Mouse (Mus musculus) spleen, adult 12 weeks (tissue): ENCODE data around the gene F2r.
A peak's percentile ranks its signal among the peaks of the same experiment; 100 is the strongest.

Source experiments
- DNase-seq: peaks from one replicate; pipeline ENCODE4 v3.0.0; 2022; ENCODE audit warnings: low spot score

F2r gene

GRCm38 (mm10) chr13:95618309-95618712, at the start of gene F2r:
Gene F2r (minus strand): TSS chr13:95618487.
- peak; percentile 54 for DNase-seq

DNA sequence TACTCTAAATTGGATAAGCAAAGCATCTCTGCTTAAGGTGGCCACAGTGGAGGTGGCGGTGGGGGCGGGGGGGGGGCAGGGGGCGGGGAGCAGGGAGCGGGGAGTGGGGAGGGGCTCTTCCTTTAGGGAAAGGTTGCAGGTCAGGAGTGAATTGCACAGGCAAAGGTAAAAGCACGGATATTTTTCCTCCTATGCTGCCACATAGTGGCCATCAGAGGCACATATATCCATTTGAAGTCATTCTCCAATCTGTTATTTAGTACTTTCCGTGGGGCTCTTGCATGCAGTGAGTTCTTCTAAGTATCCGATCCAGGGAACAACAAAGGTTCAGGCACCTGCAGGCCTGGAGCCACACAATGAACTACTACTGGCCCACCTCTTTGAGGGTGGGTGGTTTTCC, 49.0 kb upstream of the F2r start:
- DNase-seq = no peak

DNA sequence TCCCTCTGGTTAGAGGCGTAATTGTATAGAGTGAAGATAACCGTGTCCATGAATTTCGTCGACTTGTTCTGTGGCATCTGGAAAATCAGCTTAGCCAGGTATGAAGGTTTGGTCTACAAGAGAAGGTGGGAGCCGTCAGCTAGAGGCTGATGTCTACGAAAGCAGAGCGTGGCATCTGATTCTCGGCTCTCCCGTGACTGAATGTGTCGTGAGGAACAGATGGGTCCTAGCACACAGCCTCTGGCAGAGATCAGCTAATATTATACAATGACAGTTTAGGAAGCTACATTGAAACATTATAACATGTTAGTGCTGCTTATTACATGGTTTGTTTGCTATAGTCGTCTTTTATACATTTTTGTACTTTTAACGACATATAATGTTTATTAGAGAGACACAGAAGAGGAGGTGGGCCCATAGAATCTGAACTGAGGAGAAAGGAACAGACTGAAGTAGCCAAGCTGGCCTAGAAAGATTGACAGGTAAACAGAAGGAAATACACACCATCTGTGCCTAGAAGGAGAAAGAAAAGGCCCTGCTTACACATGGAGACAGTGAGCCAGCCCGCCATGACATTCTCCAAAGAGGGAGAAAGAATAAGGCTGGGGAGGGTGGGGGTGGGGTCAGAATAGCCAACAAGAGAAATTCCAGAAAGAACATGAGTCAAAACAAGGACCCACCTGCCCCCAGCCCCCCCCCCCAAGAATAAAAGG, 47.5 kb upstream of the F2r start:
- DNase-seq = no peak

DNA sequence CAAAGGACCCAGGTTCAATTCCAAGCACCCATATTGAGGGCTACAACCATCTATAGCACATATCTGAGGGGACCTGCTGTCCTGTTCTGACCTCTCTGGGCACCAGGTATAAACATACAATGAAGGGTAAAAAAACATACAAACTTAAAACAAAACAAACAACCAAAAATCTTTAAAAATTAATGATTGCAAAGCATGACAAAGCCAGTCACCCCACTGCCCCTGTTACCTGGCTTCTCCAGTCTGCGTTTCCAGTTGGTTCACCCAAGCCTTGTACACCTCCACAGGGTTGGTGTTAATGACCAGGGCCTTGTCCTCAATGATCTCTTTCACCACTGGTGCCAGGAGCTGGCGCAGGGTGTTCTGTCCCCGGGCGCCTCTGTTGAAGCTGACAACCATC, 45.5 kb upstream of the F2r start:
- DNase-seq = no peak

- DNase-seq = no peak
These were observed 41.1 kb upstream of the F2r start for GRCm38 (mm10) chr13:95659432-95659831.

DNA sequence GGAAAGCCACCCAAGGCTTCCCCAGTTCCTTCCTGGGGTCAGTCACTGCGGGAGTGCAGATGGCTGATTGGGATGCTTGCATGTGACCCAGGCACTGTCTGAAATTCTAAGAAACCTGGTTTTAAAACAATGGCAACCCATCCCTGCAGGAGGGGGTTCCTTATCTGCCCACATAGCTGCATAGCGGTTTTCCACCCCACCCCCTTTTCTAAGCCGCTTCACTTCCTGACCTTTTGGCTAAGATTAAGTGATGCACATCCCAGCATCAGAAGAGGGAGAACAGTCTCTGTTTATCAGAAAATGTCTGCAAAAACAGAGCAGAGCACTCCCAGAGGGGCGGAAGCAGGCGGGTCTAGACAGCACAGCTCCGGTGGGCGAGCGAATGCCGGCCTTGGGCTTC, 38.9 kb upstream of the F2r start:
- no peak for DNase-seq

DNA sequence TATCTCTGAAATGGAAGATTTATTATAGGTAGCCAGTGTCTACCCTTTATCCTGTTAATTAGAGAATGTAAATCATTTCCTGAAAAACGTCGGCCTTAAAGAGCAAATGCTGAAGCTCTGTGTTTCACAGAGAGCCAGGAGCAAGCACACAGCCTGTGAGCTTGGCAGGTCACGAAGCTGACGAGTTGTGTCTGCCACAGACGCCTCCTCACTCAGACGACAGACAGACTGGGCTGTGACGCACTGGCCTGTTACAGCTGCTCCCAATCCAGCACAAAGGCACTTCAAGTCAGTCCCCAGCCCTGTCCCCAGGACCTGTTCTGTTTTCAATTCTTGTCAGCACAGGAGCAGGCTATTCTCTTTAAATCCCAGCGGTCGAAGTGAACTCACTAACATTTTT, 37.0 kb upstream of the F2r start:
- no peak for DNase-seq

DNA sequence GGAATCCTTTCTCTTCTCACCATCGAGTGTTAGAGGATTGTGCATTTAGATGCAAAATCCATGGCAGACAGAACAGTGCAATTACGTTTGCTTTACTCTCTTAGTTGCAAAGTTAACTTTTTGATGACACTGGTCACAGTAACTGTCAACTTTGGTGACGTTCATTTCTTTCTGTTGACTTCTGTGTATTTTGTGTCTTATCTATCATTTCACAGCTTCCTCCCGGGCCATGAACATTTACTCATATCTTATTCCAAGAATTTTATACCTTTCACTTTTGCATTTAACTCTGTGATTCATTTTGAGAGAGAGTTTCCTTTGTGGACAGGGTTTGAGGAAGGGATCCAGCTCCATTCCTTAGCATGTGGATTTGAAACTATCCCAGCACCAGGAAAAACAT, 35.4 kb upstream of the F2r start:
- DNase-seq = no peak

DNA sequence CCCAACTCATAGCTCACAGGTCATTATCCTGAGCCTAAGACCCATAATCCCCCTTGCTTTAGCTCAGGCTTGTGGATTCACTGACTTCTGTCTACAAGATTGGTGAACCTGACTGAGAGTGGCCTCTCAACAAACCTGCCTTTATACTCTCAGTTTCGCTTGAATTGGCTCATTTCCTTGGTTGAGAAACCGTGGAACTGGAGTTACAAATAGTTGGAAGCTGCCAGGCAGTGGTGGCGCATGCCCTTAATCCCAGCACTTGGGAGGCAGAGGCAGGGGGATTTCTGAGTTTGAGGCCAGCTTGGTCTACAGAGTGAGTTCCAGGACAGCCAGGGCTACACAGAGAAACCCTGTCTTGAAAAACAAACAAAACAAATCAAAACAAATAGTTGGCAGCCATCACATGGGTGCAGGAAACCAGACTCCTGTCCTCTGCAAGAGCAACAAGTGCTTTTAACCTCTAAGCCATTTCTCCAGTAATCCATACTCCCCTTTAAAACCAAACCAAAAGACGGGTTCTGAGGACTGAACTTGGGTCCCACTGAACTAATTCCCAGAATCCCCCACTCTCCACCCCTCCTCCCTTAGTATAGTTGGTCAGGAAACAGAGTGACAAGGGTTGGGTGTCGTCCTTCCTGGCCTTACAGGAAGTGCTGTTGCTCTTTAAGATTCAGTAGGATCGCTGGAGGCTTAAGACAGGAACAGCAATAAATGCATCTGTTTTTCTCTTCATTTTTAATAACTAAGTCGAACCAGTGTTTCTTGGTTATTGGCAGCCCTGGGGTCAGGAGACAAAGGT, 33.8 kb upstream of the F2r start:
- DNase-seq = no peak

- no peak for DNase-seq
These were observed 31.7 kb upstream of the F2r start for GRCm38 (mm10) chr13:95649941-95650340.

GRCm38 (mm10) chr13:95647248-95647647, 29.0 kb upstream of the F2r start:
- no peak for DNase-seq

DNA sequence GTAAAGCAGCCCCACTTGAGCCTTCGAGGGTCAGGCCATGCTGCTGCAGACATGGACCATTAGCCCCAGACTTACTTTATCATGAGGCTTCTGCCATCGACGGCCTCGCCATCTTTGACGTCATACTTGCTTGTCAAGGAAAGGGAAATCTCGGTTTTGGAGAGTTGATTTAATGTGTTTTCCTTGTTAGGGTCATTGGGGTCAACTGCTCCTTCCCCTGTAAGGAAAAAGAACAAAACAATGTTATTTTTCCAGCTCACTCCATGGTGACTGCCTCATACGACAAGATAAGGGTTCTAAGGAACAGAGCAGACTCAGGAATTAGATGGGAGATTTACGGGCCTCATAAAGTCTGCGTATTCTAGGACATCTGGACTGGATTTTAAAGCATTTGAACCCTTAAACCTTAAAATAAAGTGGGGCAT, 28.4 kb upstream of the F2r start:
- no peak for DNase-seq

- DNase-seq = no peak
These were observed 25.5 kb upstream of the F2r start for GRCm38 (mm10) chr13:95643740-95644139.

- no peak for DNase-seq
These were observed 23.0 kb upstream of the F2r start for GRCm38 (mm10) chr13:95641061-95641986.

- DNase-seq = no peak
These were observed 22.1 kb upstream of the F2r start for GRCm38 (mm10) chr13:95640408-95640807.

DNA sequence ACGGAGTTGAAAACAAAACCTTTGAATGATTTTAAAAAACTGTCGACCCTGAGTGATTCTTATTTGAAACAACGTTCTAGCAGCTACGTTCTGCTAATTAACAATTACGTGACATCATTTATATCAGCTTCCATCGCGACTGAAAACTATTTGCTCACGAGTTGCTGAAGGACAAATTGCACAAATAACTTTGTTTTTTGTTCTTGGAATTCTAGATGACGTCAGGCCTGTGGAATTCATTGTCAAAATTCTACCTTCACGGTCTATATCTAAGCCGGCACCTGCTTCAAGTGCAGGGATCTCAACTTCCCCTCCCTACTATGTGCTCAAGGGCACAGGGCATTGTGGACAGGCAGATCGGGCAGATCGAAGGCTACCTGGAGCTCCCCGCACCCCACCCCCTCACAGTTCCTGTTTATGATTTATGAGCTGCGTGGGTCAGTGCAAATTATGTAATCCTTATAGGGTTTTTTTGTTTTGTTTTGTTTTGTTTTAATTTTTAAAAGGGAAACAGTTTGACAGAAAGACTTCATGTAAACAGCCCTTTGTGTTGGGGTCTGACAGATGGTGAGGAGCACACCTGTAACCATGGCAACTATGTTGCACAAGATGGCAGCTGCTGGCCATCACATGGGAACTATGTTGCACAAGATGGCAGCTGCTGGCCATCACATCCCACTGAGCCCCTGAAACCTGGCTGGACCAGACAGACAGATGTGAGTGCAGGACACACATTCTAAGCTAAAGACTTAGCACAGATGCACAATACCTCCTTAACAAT, 21.2 kb upstream of the F2r start:
- DNase-seq = no peak

DNA sequence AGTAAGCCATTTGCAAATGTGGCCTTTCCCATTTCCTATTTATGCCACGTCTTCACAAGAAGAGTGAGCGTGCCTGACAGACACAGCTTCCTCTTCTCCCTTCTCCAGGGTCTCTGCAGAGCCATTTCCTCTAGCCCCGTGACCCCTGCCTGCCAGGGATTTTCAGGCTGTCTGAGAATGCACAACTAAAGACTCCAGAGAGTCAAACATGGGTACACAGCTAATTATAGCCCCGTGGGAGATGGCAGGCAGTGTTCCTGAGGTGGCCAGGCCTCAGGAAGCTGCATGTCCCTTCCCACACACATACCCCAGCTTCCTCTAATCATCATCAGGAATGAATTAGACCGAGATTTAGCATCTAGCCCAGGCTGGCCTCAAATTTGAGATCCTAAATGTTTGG, 20.6 kb upstream of the F2r start:
- no peak for DNase-seq

- DNase-seq = no peak
These were observed 19.4 kb upstream of the F2r start for GRCm38 (mm10) chr13:95637737-95638136.

- DNase-seq = no peak
These were observed 17.0 kb upstream of the F2r start for GRCm38 (mm10) chr13:95635301-95635700.

GRCm38 (mm10) chr13:95634451-95634850, 16.2 kb upstream of the F2r start:
- no peak for DNase-seq

DNA sequence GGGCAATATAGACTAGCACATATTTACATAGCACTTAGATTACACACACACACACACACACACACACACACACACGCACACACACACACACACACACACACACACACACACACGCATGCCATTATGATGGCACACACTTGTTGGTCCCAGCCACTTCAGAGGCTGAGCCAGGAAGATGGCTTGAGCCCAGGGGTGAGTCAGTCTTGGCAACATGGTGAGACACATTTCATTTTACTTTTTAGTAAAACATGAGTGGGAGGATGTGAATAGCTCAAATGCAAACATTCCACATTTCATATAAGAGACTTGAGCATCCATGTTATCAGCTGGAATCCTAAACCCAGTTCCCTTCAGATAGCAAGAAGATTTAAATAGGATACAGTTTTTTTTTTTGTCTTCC, 15.1 kb upstream of the F2r start:
- no peak for DNase-seq

DNA sequence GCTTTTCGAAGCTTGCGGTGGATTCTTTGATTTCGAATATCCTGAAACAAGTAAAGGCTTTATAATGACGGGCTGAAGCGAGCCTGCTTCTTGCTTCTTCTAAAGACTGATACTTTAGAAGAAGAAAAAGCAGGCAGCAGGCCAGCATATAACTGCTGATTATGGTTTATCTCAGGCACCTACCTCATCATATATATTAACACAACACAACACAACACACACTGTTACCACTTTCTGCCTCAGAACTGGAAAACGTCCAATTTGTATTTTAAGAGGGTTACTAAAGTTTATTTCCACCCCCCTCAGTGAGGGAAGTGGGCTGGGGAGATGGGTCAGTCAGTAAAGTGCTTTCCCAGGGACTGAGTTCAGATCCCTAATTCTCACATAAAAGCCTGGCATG, 13.9 kb upstream of the F2r start:
- no peak for DNase-seq
